ENCODE assay signal across 13 mouse cellular contexts in the genomic region with DNA sequence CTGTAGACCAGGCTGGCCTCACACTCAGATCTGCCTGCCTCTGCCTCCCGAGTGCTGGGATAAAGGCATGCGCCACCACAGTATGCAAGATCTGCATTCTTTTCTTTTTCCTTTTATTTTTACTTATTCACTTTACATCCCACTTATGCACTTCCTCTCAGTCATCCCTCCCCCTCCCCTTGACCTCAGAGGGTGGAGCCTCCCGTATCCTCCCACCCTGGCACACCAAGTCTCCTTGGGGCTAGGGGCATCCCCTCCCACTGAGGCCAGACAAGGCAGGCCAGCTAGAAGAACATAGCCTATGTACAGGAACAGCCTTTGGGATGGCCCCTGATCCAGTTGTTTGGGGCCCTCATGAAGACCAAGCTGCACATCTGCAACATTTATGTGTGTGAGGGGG. TPM values are rescaled to one million over a fixed set of nuclear protein-coding genes. Genes with fewer than 3 reads are reported as not detected.
DNase-seq lines count a peak whose midpoint lies in the region; ATAC-seq lines count a peak whose summit lies in the region.
"Had no signal": no experiment of that assay in that cellular context is flagged by ENCODE, and none has a peak within 500 bp of the region (broad histone marks: within the 10 kb centered on the region; RNA-seq: fewer than 3 reads in every experiment).

No protein-coding gene starts in this region.

- no peak overlapping the region for H3K4me3 ChIP-seq in heart, embryonic 16.5 days (ENCODE audit: low read length)
- no peak overlapping the region for H3K4me3 ChIP-seq in neural tube, embryonic 13.5 days
- no peak overlapping the region for H3K4me3 ChIP-seq in kidney, embryonic 16.5 days (ENCODE audit: low read length)
- H3K4me3 ChIP-seq: heart, embryonic 15.5 days had no signal

- H3K27me3 ChIP-seq in heart, embryonic 16.5 days (ENCODE audit: control insufficient read depth, insufficient read depth, low read length): no peaks in the 10 kb centered on the region
- no peaks in the 10 kb centered on the region for H3K27me3 ChIP-seq in neural tube, embryonic 13.5 days
- no peaks in the 10 kb centered on the region for H3K27me3 ChIP-seq in splenic B cell, adult 2 months (ENCODE audit: control insufficient read depth, insufficient read depth, low read length, poor library complexity, severe bottlenecking)
- no peaks in the 10 kb centered on the region for H3K27me3 ChIP-seq in kidney, embryonic 16.5 days (ENCODE audit: insufficient read depth, low read length)
- H3K27me3 ChIP-seq: heart, embryonic 15.5 days had no signal

- no peak for ATAC-seq in heart, embryonic 16.5 days (replicated peaks; ENCODE audit: extremely low read depth, insufficient read depth, low FRiP score)
- no peak for ATAC-seq in neural tube, embryonic 13.5 days (ENCODE audit: low read depth)
- ATAC-seq in common myeloid progenitor, adult 5-6 weeks (replicated peaks; ENCODE audit: low read depth, poor library complexity, severe bottlenecking): peak; percentile 29; the same call in 1 of the 2 replicates
- ATAC-seq in kidney, embryonic 16.5 days (ENCODE audit: low FRiP score, low TSS enrichment): no peak

- no peak overlapping the region for H3K9ac ChIP-seq in heart, embryonic 16.5 days (ENCODE audit: low read length)
- H3K9ac ChIP-seq in neural tube, embryonic 13.5 days: no peak overlapping the region
- H3K9ac ChIP-seq in kidney, embryonic 16.5 days (replicated peaks; ENCODE audit: low read length): no peak overlapping the region
- H3K9ac ChIP-seq: heart, embryonic 15.5 days; hindbrain, embryonic 14.5 days had no signal

- 0 out of 2 replicates have a peak overlapping the region, but pooled peaks have one; percentile 37 for H3K27ac ChIP-seq in heart, embryonic 16.5 days (ENCODE audit: low read length)
- peak overlapping the region; percentile 67 for H3K27ac ChIP-seq in neural tube, embryonic 13.5 days (replicated peaks)
- no peak overlapping the region for H3K27ac ChIP-seq in kidney, embryonic 16.5 days (ENCODE audit: low read length)
- H3K27ac ChIP-seq: hindbrain, embryonic 14.5 days had no signal

- 80% methylated on average over 3 of the region's 3 CpGs for WGBS in heart, embryonic 16.5 days
- WGBS in neural tube, embryonic 13.5 days: 75% methylated on average over 3 of the region's 3 CpGs
- WGBS in kidney, embryonic 16.5 days: 50% methylated on average over 3 of the region's 3 CpGs

- H3K36me3 ChIP-seq in heart, embryonic 16.5 days (ENCODE audit: control insufficient read depth, insufficient read depth): no peaks in the 10 kb centered on the region
- no peaks in the 10 kb centered on the region for H3K36me3 ChIP-seq in neural tube, embryonic 13.5 days
- peaks cover 5% of the 10 kb centered on the region; the same call in 1 of the 2 replicates for H3K36me3 ChIP-seq in splenic B cell, adult 2 months (ENCODE audit: control insufficient read depth, insufficient read depth, low read length, poor library complexity, severe bottlenecking)
- H3K36me3 ChIP-seq in kidney, embryonic 16.5 days (ENCODE audit: insufficient read depth, low read length): no peaks in the 10 kb centered on the region

- H3K9me3 ChIP-seq in heart, embryonic 16.5 days (replicated peaks; ENCODE audit: control insufficient read depth, low read length): no peaks in the 10 kb centered on the region
- H3K9me3 ChIP-seq in neural tube, embryonic 13.5 days: no peaks in the 10 kb centered on the region
- H3K9me3 ChIP-seq in kidney, embryonic 16.5 days (ENCODE audit: low read length): no peaks in the 10 kb centered on the region
- H3K9me3 ChIP-seq: heart, embryonic 15.5 days had no signal

- H3K4me2 ChIP-seq in heart, embryonic 16.5 days (ENCODE audit: low read depth, low read length): no peak overlapping the region
- no peak overlapping the region for H3K4me2 ChIP-seq in neural tube, embryonic 13.5 days
- no peak overlapping the region for H3K4me2 ChIP-seq in kidney, embryonic 16.5 days (replicated peaks; ENCODE audit: low read depth, low read length)
- H3K4me2 ChIP-seq: heart, embryonic 15.5 days; hindbrain, embryonic 14.5 days had no signal

- intact Hi-C loops in heart, postnatal 36 days (cut with DNase I): loop anchor here (2.0 to 5.0 kb wide), 2 partner anchors 23 to 365 kb away; a partner anchor contains a TSS

- H3K4me1 ChIP-seq in heart, embryonic 16.5 days (ENCODE audit: control insufficient read depth, insufficient read depth, low read length): peaks cover 47% of the 10 kb centered on the region
- H3K4me1 ChIP-seq in neural tube, embryonic 13.5 days (replicated peaks): peaks cover 100% of the 10 kb centered on the region
- peaks cover 61% of the 10 kb centered on the region for H3K4me1 ChIP-seq in kidney, embryonic 16.5 days (ENCODE audit: insufficient read depth, low read length)

- no peak for DNase-seq in heart, postnatal 36 days
- no peak for DNase-seq in neural tube, embryonic 10.5 days (ENCODE audit: extremely low spot score, low spot score)
- peak; percentile 34 for DNase-seq in splenic B cell, adult 2 months (ENCODE audit: low read depth, low spot score)
- no peak for DNase-seq in frontal cortex, postnatal 14 days (ENCODE audit: low spot score in 2 of 2)
- DNase-seq: adrenal gland, postnatal 14 days; cerebellum, adult 9-11 months; kidney, adult 2 months had no signal

RNA-seq across cellular contexts. Expression of a gene that starts 41.4 kb away (rescaled TPM):
- 29.0 and 29.3 TPM in 2 replicates for polyA plus RNA-seq in heart, embryonic 16.5 days (2015; fragmentation: Nextera tagmentation; extraction: Ambion mirVana)
- 10 to 100 TPM; 27.2 to 27.6 TPM for total RNA-seq in heart, postnatal 36 days (2021)
- 79.0 and 79.2 TPM in 2 replicates for polyA plus RNA-seq in neural tube, embryonic 13.5 days (2015; fragmentation: Nextera tagmentation; extraction: Ambion mirVana)
- 17.6 and 24.2 TPM in 2 replicates for total RNA-seq in common myeloid progenitor, adult 5-6 weeks (2017)
- polyA plus RNA-seq in kidney, embryonic 16.5 days (2015; fragmentation: Nextera tagmentation; extraction: Ambion mirVana): 48.9 and 65.3 TPM in 2 replicates
